Mouse (Mus musculus) skeletal muscle tissue, adult 2 months (tissue): ENCODE measurements at regions not wholly inside any gene's neighbourhood (a gene's known extent, or its start where the extent isn't known, plus 50 kb on each side); places are given as distances from the start of the nearest gene placed in this dataset.
A peak's percentile ranks its signal among the peaks of the same experiment; 100 is the strongest.
"Not testable (repeated sequence)": the region's sequence is repeated elsewhere in the genome, so short reads cannot be mapped to it uniquely, and the experiment has no call there.

Experiments
- DNase-seq: peaks from one replicate; pipeline ENCODE4 v3.0.0-alpha.2; 2012; ENCODE audit warnings: low read depth, low spot score

DNA sequence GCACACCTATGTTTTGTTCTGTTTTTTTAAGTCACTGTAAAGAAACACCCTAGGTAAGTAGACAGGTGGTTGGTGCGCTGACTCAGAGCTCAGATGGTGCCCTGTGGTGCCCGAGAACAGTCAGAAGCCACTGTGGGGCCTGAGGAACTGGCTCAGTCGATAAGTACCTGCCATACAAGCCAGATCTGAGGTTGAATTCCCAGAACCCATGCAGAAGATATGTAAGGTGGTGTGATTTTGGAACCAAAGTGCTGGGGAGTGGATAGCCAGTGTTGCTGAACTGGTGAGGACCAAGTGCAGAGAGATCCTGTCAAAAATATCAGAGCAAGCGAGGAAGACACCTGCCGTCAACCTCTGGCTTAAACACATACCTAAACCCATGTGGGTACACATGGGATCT lies 65.4 kb downstream of the Chst1 start:
- no peak for DNase-seq

DNA sequence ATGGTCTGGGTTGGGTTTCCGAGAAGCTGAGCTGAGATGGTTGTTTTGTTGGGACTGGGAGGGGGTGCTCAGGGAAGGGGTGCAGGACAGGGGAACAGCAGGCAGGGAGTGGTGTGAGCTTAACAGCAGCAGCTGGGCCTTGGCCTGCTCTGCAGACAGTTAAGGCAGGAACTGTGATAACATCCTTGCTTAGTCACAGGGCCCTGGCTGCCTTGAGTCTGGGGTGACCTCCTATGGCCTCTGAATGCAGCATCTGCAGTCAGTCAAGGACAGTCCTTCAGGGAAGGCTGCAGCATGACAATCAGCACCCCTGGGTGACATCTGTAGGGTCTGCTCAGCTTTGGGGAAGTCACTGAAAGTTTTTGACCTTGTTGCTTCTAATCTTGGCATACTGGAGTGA lies 67.7 kb downstream of the Chst1 start:
- no peak for DNase-seq

DNA sequence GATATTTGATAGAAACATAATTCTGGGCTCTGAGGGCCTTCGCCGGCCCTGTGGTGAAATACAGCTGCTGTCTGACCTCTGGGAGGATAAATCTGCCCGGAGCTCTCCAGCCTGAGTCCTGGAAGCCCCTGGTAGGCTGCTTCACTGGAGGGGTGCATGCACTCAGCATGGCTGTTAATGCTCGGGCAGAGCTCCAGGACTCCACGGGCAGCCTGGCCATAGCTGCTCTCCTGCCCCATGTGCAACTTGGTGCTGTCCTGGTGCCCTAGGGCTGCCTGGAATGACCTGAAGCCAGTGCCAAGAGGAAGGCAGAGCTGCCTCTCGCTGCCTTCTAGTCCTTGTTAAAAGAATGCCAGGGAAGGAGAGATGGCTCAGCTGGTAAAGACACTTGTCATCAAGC lies 68.2 kb downstream of the Chst1 start:
- DNase-seq, result no peak

DNA sequence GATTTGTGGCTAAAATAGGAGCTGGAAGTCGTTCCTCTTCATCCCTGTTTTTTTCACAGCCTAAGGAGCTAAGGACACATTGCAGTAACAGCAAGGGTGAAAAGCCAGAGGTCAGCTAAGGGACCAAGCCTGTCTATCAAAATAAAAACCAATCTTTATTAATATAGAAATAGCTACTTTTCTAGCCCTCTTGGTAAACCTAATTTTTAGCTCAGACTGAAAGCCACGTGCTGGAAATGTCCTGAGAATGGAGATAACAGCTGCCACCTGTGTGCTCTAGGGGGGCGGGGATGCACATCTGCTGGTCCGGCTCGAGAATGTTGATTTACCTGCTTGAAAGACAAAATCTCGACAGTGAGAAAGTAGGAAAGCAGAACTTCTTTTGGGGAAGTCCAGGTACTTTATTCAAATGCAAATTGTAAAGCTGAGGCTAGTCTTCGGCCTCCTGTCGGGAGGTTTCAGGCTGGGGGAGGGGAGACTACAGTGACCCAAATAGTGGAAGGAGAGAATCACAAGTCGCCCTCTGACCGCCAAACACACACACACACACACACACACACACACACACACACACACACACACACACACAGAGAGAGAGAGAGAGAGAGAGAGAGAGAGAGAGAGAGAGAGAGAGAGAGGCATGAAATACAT lies 70.0 kb downstream of the Chst1 start:
- DNase-seq, result not testable (repeated sequence)

DNA sequence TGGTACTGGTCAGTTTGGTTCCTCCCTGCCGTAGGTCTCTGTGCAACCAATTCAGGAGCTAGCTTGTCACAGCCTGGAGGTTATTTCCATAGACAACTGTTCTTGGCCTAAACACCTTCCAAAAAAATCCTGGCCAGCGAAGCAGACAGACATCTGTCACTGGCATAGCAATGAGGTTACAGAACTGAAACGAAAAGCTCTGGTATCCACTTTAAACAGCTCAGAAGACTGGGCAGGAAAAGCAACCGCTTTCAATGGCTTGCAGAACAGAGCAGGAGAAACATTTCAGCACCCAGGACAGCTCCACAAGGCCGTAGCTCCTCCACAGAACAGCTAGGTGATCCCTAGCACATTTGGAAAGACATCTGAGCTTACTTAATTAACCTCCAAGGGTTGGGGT lies 72.1 kb downstream of the Chst1 start:
- DNase-seq, result peak; percentile 10

DNA sequence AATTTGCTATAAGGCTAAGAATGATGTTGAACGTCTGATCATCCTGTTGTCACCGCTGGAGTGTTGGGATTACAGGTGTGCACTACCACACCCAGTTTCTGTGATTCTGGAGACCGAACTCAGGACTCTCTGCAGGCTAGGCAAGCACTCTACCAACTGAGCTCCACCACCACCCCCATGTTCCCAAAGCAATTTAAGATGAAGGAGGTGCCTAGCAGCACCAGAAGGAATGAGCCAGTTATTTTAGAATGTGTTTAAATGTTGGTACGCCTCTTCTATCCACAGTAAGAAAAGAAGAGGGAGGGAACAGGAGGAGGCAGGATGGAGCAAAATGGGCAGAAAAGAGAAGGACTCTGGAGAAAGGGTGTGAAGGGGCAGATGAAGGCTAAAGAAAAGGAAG lies 72.6 kb downstream of the Chst1 start:
- no peak for DNase-seq

DNA sequence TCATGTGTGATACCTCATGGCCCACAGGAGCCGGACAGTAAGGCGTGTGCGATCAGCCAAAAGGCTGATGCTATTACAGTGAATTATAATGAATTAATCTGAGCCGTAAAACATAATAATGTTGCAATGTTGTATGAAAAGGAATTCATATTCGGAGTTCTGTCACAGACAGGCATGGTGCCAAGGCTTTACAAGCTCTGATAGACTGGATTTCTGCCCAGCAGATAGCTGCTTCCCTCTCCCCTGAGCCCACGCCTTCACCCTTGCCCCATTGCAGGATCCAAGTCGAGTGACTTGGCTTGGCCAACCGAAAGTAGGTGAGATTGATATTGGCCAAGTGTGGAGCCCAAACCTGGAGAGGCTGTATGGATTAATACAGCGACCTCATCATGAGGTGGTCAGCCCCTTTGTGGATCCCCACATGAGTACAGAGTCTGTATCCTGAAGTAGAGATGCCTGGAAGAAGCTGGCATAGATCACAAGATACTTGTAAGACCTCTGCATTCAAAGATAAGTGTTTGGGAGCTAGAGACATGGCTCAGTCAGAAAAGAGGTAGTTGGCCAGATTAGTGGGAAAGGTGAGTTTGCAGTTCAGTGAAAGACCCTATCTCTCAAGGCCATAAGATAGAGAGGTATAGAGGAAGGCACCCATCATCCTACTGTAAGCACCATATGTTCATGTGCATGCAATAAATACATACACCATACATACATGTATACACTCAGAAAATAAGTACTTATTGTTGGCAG lies 73.7 kb downstream of the Chst1 start:
- DNase-seq, result no peak

DNA sequence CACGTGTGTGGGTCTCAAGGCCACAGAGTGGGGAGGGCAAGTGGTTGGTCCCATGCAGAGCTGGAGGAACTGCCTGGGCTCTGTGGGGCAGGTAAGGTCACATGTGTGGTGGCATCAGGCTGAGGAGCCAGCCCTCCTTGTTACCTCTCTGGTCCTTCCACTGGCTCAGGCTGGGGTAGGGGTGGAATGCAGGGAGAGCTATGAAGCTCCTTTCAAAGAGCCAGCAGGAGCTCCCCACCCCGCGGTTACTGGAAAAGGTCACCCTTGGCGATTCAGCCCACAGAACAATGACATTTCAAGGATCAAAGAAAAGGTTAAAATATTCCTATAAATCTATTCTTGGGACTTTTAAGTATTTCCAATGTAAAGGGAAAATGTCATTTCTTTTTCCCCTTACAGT lies 74.4 kb downstream of the Chst1 start:
- no peak for DNase-seq

DNA sequence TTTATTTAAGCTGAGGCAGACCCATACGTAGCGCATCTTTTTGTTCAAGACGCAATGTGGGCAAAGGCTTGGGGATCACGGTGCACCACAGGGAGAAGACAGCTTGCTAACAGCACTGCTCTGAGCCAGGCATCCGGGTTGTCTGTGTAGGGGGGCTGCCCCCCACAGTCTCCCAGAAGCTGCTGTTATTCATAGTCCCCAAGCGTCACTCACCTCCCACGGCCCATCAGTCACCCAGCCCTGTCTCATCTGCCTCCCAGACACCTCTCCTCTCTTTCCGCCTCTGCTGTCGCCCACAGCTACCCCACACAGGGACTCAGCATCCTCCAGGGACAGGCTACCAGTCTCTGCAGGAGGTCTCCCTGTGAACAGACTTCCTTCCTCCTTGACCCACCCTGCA lies 75.7 kb downstream of the Chst1 start:
- DNase-seq, result no peak

DNA sequence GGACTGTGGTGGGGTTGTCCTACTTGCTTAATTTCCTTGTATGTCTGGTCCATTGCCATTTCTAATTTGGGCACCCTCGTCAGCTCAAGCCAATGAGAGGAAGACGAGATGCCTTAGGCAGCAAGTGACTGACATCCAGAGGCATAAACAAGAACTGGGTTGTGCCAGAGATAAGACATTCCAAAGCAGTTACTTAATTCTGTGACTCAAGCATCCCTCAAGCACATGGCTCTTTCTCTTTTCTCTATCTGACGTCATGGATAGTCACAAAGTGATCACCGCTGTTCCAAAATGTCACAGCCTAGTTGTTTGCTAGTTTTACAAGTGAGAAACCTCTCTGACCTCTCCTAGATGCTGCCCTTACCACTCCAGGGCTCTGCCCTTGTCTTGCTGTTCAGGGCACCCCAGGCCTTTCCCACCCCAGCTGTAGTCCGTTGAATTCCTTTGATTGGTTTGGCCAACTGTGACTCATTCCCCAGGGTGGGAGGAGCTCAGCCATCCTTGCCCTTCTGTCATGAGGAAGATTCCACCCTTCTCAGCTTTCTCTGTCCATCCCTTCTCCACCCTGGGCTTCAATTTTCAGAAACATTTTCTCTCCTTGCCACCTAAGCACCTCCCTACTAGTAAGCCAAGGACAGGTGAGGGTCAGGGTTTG lies 78.9 kb downstream of the Chst1 start:
- peak; percentile 4 for DNase-seq

DNA sequence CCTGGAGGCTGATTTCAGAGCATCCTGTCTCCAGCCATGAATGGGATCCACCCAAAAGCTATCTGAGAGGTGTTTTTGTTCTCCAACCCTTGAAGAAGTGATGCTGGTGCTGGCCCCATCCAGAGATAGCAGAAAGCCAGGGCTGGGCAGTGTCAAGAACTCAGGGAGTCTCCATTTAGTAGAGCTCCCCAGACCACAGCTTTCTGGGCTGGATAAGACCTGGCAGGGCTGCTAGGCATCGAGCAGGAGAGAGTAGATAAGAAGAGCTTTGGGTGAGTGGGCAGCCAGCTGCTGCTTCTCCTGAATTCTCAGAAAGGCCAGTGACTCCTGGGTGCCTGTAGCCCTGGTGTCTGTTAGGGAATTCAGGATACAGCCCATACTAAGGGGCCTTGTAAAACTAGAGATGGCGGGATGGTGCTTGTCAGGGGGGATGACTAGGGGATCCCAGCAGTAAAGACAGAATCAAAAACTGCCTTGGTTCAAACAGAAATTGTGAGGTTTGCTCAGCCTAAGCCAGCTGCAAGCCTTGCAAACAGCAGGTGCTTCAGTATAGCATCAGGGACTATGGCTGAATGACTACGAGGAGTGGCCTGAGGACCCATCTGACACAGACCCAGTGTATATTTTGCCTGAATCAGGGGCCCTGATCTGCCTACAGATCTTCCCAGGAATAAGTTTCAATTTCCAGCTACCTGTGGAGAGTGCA lies 79.6 kb downstream of the Chst1 start:
- DNase-seq, result no peak

DNA sequence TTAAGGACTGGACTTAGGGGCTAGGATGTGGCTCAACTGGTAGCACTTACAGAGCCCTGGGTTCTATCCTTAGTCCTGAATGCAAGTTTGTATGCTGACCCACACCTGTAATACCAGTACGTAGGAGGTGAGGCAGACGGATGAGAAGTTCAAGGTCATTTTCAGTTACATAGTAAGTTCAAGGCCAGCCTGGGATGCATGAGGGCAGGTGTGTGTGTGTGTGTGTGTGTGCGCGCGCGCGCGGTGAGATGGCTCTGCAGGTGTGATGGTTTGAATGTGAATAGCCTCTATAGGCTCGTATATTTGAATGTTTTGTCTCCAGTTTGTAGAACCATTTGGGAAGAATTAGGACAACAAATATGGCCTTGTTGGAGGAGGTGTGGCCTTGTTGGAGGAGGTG lies 82.7 kb downstream of the Chst1 start:
- DNase-seq, result no peak

DNA sequence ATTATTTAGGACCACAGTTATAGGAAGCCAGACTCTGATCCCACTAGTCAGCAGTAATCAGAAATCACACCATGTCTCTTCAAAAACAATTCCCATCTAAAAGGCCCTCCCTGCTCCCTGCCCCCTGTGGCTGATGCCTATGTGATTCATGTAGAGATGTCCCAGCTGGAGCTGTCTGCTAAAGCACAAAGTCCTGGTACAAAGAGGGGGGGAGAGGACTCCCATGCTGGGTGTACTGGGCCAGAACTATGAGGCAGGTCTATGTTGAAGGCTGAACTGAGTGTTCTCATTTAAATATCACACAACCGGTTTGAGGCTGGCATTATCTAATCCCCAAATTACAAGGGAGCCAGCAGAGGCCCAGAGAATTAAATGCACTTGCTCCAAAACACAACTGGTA lies 88.2 kb downstream of the Chst1 start:
- no peak for DNase-seq

DNA sequence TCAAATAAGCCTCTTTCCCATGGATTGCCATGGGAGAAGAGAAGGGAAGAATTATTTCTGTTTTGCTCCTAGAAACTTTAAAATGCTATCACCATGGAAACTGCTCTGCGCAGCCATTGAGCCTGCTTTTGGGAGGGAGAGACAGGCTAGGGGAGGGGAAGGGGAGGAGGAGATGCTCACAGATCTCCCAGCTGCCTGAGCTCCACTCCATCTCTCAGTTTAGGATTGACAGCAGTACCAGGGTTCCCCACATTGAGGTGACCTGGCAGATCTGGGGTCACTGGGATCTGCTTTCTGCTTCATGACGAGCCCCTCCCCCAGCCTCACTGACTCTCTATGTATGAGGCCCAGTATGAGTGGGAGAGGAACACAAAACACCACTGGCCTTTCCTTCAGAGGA lies 89.7 kb downstream of the Chst1 start:
- DNase-seq, result no peak

DNA sequence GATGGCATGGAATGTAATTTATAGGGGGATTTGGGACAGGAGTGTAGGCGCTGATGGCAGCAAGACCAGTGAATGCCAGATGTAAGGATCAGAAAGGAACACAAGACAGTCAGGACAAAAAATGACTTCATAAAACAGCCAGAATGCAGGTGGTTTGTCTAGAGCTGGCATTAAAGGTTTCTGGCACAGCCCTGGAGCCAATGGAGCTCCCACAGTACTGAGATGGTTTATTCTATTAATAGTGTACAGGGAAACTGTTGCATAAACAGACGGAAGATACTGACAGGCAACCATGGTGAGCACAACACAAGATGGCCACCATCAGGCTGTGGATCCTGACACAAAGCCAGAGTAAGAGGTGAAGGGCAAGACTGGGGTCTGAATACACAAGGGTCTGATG lies 90.8 kb downstream of the Chst1 start:
- DNase-seq, result no peak

DNA sequence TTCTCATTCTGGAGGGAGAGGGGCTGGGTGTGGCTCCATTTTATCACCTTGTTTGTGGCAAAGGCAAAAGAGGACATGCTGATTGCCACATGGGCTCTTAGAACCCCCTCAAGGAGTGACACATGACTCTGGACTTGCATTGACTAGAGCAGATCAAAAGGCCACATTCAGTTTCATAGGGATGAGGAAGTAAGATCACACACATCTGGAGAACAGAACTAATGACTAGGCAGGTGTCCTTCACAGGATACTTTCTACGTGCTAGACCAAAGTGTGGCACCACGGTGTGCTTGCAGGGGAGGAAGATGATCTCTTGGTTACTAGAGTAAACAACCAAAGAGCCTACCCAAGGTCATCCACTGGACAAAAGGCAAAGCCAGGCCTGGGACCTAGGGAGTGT lies 91.9 kb downstream of the Chst1 start:
- no peak for DNase-seq

DNA sequence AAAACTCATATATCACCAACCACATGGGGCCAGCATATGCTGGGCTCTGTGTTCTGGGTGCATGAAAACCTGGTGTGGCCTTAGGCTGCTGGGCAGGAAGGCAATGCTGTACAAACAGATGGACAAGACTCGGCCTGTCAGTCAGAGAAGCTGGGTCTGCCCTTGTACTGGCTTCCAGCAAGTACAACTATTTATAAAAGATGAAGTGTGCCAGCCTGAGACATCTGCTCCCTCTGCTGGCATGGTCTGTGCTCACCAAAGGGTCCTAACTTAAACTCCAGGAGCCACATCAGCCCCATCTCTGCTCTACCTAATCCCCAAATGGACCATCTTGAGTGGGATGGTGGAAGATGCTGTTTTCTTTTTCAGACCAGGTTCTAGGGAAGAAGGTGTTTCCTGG lies 93.1 kb downstream of the Chst1 start:
- peak; percentile 15 for DNase-seq

DNA sequence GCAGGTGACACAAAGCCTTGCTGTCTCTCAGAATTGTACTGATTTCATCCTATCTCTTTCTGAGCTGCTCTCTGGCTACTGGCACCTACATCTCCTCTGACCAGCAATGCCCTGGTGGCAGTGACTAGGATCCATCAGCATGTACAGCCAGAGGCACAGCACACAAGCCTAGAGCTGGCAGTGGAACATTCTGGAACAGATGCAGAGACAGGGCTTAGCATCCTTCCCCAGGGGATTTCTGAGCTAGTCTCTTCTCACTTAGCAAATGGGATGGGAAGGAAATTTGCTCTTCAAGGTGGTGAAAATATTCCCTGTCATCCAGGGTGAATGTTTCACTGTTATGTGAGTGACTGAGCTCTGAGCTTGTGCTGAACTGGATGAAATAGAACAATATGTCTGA lies 93.5 kb downstream of the Chst1 start:
- no peak for DNase-seq

DNA sequence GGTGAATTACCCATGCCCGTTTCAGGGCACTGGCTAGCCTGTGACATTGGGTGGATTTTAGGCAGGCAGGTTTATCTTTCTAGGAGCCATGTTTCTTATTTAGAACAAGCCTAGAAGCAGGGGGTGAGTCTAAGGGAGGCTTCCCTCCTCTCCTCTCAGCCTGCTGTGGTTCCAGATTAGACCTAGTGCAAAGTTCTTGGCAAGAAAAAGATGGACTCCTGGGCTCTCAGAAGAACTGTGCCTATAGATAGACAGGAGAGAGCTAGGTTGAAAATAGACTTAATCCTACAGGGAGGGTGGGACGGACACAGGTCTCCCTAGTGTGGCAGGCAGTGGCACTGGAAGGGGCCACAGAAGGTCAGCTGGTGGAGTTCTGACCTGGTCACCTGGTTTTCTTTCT lies 95.3 kb downstream of the Chst1 start:
- no peak for DNase-seq

DNA sequence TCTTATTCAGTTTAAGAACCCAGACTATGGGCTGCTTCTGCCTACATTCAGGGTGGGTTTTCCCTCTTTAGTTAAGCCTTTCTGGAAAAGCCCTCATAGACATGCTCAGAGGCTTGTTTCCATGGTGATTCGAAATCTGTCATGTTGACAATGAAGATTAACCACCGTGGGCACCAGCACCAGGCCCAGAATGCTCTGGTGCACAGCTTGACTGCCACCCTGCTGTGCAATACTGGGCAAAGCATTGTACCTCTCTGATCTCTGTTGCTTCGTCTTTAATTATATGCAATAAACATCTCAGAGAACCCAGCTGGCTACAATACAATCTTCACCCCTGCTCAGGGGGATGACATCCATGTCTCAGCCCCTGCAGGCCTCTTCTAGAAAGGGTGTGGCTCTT lies 96.4 kb downstream of the Chst1 start:
- no peak for DNase-seq

DNA sequence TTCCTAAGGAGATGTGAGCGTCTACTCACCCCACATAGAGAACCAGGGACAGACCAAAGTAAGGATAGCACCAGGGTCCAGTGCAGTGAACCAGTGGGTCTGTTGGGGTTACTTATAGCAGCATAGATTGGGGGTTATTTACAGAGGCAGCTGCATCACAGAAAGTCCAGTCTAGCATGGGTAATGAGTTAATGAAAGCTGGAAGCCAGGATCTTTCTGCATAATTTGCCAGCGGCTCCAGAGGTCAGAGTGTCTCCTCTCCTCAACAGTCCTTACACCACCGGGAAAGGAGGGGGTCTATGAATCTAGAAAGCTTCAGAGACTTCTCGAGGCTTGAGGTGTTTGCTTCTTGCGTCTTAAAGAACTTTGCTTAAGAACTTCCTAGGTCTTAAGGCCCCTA lies 98.2 kb downstream of the Chst1 start:
- no peak for DNase-seq

DNA sequence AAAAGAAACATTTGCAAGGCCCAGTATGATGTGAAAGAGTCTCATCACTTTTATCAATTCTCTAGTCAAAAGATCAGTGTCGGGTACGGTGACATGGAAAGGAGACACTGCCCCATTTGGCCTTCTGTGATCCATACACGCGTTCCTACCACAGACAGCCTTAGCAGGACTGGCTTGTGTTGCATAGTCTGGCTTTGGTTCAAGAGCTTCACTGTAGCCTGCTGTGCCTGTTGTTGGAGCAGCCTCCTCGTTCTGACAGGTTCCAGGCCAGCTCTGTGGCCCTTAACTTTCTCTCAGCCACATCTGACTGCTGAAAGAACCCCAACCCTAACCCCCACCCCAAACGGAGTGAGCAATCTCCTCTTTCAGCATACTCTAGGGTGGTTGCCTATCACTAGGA lies 99.9 kb downstream of the Chst1 start:
- no peak for DNase-seq

DNA sequence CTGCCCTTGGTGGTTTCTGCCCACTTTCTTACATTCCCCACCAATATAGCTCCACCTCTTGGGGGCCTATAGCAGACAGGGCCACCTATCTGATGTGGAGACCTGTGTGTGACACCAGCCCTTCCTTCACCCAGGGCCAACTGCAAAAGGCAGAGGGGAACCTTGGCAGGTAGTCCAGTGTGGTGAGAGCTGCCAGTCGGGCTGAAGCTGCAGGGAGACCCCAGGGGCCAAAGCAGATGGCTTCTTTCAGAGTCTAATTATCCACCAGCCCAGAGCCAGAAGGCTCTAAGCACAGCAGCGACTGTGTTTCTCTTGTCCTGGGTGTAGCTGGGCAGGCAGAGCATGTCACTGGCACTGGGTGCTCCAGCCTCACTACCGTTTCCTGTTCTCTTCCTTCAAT lies 104.5 kb downstream of the Chst1 start:
- no peak for DNase-seq
